11 mouse cellular contexts compared by ENCODE assay signal in the genomic region with DNA sequence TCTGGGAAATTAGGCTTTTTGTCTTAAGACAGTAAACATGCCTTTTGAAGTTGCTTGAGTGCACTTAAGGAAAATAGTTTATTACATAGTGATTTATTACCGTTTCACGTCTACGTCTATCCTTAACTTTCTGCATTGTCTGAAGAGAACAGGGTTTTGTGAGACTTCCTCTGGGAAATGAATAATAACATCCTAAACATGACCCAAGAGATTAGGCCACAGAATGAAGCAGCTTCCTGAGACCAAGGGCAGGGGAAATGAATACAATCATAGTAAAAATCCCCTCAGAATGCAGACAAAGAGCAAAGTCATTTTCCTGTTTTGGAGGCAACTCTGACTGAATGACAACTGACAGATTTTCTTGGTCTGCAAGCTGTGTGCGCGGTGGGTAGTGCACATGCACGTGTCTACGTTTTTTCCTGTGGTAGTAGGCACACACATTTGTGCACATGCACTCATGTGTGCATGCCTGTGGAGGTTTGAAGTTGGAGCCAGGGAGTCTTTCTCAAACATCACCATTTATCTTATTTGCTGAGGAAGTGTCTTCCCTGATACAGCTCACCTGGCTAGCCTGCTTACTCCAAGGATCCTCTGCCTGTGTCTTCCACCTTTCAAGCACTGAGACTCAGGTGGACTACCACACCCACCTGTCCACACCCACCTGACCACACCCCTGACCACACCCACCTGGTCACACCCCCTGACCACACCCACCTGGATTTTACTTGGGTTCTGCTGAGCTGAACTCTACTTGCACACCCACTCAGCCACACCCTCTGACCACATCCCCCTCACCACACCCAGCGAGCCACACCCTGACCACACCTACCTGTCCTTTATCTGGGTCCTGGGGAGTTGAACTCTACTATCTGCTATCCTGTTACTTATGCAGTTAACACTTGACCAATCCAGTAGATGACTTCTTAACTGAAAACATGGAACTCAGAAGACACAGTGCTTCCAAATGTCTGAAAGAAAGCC. TPM values are rescaled to one million over a fixed set of nuclear protein-coding genes. Genes with fewer than 3 reads are reported as not detected.
DNase-seq lines count a peak whose midpoint lies in the region; ATAC-seq lines count a peak whose summit lies in the region.
"Had no signal": no experiment of that assay in that cellular context is flagged by ENCODE, and none has a peak within 500 bp of the region (broad histone marks: within the 10 kb centered on the region; RNA-seq: fewer than 3 reads in every experiment).

No protein-coding gene starts in this region.

- H3K9ac ChIP-seq in kidney, embryonic 14.5 days (ENCODE audit: low read depth, low read length), result no peak overlapping the region
- H3K9ac ChIP-seq in heart, embryonic 15.5 days, result no peak overlapping the region
- no peak overlapping the region for H3K9ac ChIP-seq in forebrain, embryonic 14.5 days (ENCODE audit: low read length)
- H3K9ac ChIP-seq: forebrain, embryonic 15.5 days had no signal

- DNase-seq in kidney, postnatal 4 days, result no peak
- peak; percentile 58 for DNase-seq in ES-CJ7 (ENCODE audit: low read depth, low spot score)
- DNase-seq in lung, postnatal 10 days, result peak; percentile 42
- no peak for DNase-seq in embryo, embryonic 10.5 days (ENCODE audit: low spot score)
- DNase-seq in right cerebral cortex, postnatal 36 days (ENCODE audit: low spot score in 2 of 2), result no peak
- no peak for DNase-seq in forebrain, embryonic 14.5 days (ENCODE audit: low spot score)
- DNase-seq: adrenal gland, adult 8-10 months; cerebellum, adult 18-20 months had no signal

- H3K4me1 ChIP-seq in kidney, embryonic 14.5 days (ENCODE audit: control insufficient read depth, insufficient read depth, low read length), result peaks cover 16% of the 10 kb centered on the region
- no peaks in the 10 kb centered on the region for H3K4me1 ChIP-seq in heart, embryonic 15.5 days (replicated peaks)
- H3K4me1 ChIP-seq in forebrain, embryonic 14.5 days (ENCODE audit: control insufficient read depth, insufficient read depth, low read length), result no peaks in the 10 kb centered on the region
- H3K4me1 ChIP-seq: forebrain, embryonic 15.5 days had no signal

- H3K27me3 ChIP-seq in kidney, embryonic 14.5 days (ENCODE audit: control insufficient read depth, insufficient read depth, low read length), result no peaks in the 10 kb centered on the region
- no peaks in the 10 kb centered on the region for H3K27me3 ChIP-seq in heart, embryonic 15.5 days
- H3K27me3 ChIP-seq in forebrain, embryonic 14.5 days (replicated peaks; ENCODE audit: control insufficient read depth, insufficient read depth, low read length), result no peaks in the 10 kb centered on the region
- H3K27me3 ChIP-seq: forebrain, embryonic 15.5 days had no signal

- peaks cover 24% of the 10 kb centered on the region; the same call in 1 of the 2 replicates for H3K36me3 ChIP-seq in kidney, embryonic 14.5 days (ENCODE audit: control insufficient read depth, insufficient read depth, low read length)
- H3K36me3 ChIP-seq in heart, embryonic 15.5 days, result no peaks in the 10 kb centered on the region; the same call in 1 of the 2 replicates
- H3K36me3 ChIP-seq in forebrain, embryonic 14.5 days (ENCODE audit: control insufficient read depth, insufficient read depth, low read length), result peaks cover 22% of the 10 kb centered on the region; the same call in 1 of the 2 replicates

- H3K27ac ChIP-seq in kidney, embryonic 14.5 days (ENCODE audit: low read depth, low read length), result peak overlapping the region; percentile 32; the same call in 1 of the 2 replicates
- H3K27ac ChIP-seq in heart, embryonic 15.5 days, result peak overlapping the region; percentile 29
- H3K27ac ChIP-seq in forebrain, embryonic 14.5 days (ENCODE audit: low read depth, low read length), result no peak overlapping the region
- H3K27ac ChIP-seq: forebrain, embryonic 15.5 days had no signal

- H3K4me3 ChIP-seq in kidney, embryonic 14.5 days (ENCODE audit: low read length), result no peak overlapping the region
- H3K4me3 ChIP-seq in heart, embryonic 15.5 days, result no peak overlapping the region
- H3K4me3 ChIP-seq in forebrain, embryonic 14.5 days (ENCODE audit: low read depth, low read length), result no peak overlapping the region
- H3K4me3 ChIP-seq: forebrain, embryonic 15.5 days had no signal

- ATAC-seq in kidney, embryonic 14.5 days (ENCODE audit: low FRiP score, low TSS enrichment), result 0 out of 2 replicates have a peak, but pooled peaks have one; percentile 18
- ATAC-seq in heart, embryonic 15.5 days (replicated peaks; ENCODE audit: insufficient number of reproducible peaks, insufficient read depth, low FRiP score, low read depth), result no peak
- ATAC-seq in forebrain, embryonic 14.5 days, result no peak
- ATAC-seq: forebrain, embryonic 15.5 days had no signal

- 58% methylated on average over 8 of the region's 8 CpGs for WGBS in kidney, embryonic 14.5 days
- 69% methylated on average over 8 of the region's 8 CpGs for WGBS in heart, embryonic 15.5 days
- whole genome bisulfite sequencing in forebrain, embryonic 14.5 days, result 92% methylated on average over 8 of the region's 8 CpGs

- H3K9me3 ChIP-seq in kidney, embryonic 14.5 days (ENCODE audit: control insufficient read depth, low read length), result no peaks in the 10 kb centered on the region
- no peaks in the 10 kb centered on the region for H3K9me3 ChIP-seq in heart, embryonic 15.5 days (replicated peaks)
- H3K9me3 ChIP-seq in forebrain, embryonic 14.5 days (replicated peaks; ENCODE audit: control insufficient read depth, low read length), result no peaks in the 10 kb centered on the region
- H3K9me3 ChIP-seq: forebrain, embryonic 15.5 days had no signal

- no peak overlapping the region for H3K4me2 ChIP-seq in kidney, embryonic 14.5 days (replicated peaks; ENCODE audit: low read depth, low read length)
- no peak overlapping the region for H3K4me2 ChIP-seq in heart, embryonic 15.5 days
- no peak overlapping the region for H3K4me2 ChIP-seq in forebrain, embryonic 14.5 days (ENCODE audit: low read length)
- H3K4me2 ChIP-seq: forebrain, embryonic 15.5 days had no signal

RNA-seq across cellular contexts. Expression of gene Atrnl1, which starts 47.6 kb away (rescaled TPM):
- polyA plus RNA-seq in kidney, embryonic 14.5 days (2014; fragmentation: Nextera tagmentation; extraction: Ambion mirVana), result 8.0 and 10.5 TPM in 2 replicates
- polyA plus RNA-seq in heart, embryonic 15.5 days (2015; fragmentation: Nextera tagmentation; extraction: Ambion mirVana), result 2.9 and 3.8 TPM in 2 replicates
- 6.9 TPM in 2 replicates for polyA plus RNA-seq in forebrain, embryonic 14.5 days (2014; fragmentation: Nextera tagmentation; extraction: Ambion mirVana)

Comparison
In these comparisons a context has a peak if more than half of its experiments do, and no peak if none do; other contexts are left out.
1. DNase-seq: peak in ES-CJ7 (single experiment) and lung, postnatal 10 days (single experiment); none in kidney, postnatal 4 days (0 of 2), embryo, embryonic 10.5 days (single experiment), right cerebral cortex, postnatal 36 days (0 of 2) and forebrain, embryonic 14.5 days (single experiment).